Mouse (Mus musculus): ENCODE measurements around the gene Nop9.

DNA sequence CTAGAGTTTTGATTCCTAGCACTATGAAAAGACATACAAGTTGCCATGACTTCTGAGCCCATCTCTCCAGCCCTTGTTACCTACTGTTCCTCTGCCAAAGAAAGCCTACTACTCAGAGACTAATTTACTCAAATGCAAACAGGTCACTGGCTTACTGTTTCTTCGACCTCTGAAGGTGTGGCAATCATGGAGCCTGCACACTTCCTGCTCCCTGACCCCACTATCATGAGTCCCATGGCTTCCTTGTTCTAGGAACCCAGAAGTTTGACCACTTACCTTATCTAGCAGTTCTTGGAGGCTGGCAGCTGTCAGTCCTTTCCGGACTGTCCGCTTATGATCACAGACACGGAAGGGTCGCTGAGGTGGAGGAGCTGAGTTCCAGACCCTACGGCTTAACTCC lies 12.1 kb downstream of the Nop9 start:
- TF ChIP-seq CTCF (IDR thresholded peaks at IDR 0.05; ENCODE audit: low read depth, low read length) (no peak), GATA1 (IDR thresholded peaks at IDR 0.05; ENCODE audit: borderline replicate concordance, low read length) (no peak), TAL1 (conservative IDR thresholded peaks at IDR 0.05; ENCODE audit: low read depth, low read length) (no peak)

Measured in G1E (cell line).